Mouse (Mus musculus) brown adipose tissue, adult 24 weeks (tissue): ENCODE results near the gene Fam169a. TPM values are rescaled to one million over a fixed set of nuclear protein-coding genes. Genes with fewer than 3 reads are reported as not detected.
A peak's percentile ranks its signal among the peaks of the same experiment; 100 is the strongest.
"Not testable (repeated sequence)": the region's sequence is repeated elsewhere in the genome, so short reads cannot be mapped to it uniquely, and the experiment has no call there.

Experiments
- H3K27ac ChIP-seq: fragments of 200-500 bp; replicated peaks from 2 replicates; pipeline ENCODE4 v1.5.1; 2012; ENCODE audit warnings: low read depth, mild to moderate bottlenecking, low read length
- H3K4me1 ChIP-seq: fragments of 200-500 bp; 2 replicates; pipeline ENCODE4 v1.6.1; 2012; ENCODE audit warnings: low read length, mixed read lengths; ENCODE audit not compliant: control insufficient read depth, insufficient read depth, insufficient read length
- H3K4me3 ChIP-seq: fragments of 200-500 bp; 2 replicates; pipeline ENCODE4 v1.5.1; 2012; ENCODE audit warnings: low read depth, mild to moderate bottlenecking, low read length, moderate library complexity; ENCODE audit not compliant: insufficient read depth
- polyA plus RNA-seq: library from polyadenylated mRNA; stranded (reverse); fragments of >200 nt; gene quantifications from 2 replicates; pipeline ENCODE4 v1.2.4, GENCODE M21; 2012; ENCODE audit not compliant: missing spikeins, insufficient read depth, insufficient read length

Gene Fam169a
- polyA plus RNA-seq, 1 experiment: not detected

GRCm38 (mm10) chr13:97104996-97105395, 37.9 kb downstream of the Fam169a start:
- Histone ChIP-seq H3K4me1 (no peaks in the 10 kb centered on the region), H3K4me3 (no peak overlapping the region), H3K27ac (no peak overlapping the region)

- H3K4me3 ChIP-seq, H3K4me1 ChIP-seq, H3K27ac ChIP-seq: not testable (repeated sequence)
Measured at GRCm38 (mm10) chr13:97107721-97108120, 40.6 kb downstream of the Fam169a start.

- H3K27ac ChIP-seq: no peak overlapping the region
Measured at GRCm38 (mm10) chr13:97109046-97109445, 42.0 kb downstream of the Fam169a start.

GRCm38 (mm10) chr13:97121341-97121740, 54.3 kb downstream of the Fam169a start:
- no peak overlapping the region for H3K4me3 ChIP-seq
- no peaks in the 10 kb centered on the region for H3K4me1 ChIP-seq
- H3K27ac ChIP-seq: no peak overlapping the region

More at GRCm38 (mm10) chr13:97109046-97109445, 42.0 kb downstream of the Fam169a start:
- Histone ChIP-seq H3K4me1 (no peaks in the 10 kb centered on the region), H3K4me3 (no peak overlapping the region)

GRCm38 (mm10) chr13:97129654-97130053, 62.6 kb downstream of the Fam169a start:
- H3K4me3 ChIP-seq, H3K4me1 ChIP-seq, H3K27ac ChIP-seq: not testable (repeated sequence)

- not testable (repeated sequence) for H3K4me1 ChIP-seq, H3K27ac ChIP-seq, H3K4me3 ChIP-seq
Measured at GRCm38 (mm10) chr13:97130413-97130812, 63.3 kb downstream of the Fam169a start.

- peaks cover 5% of the 10 kb centered on the region for H3K4me1 ChIP-seq
- peak within 1 kb of the TSS; percentile 96 for H3K4me3 ChIP-seq
Measured at GRCm38 (mm10) chr13:97137466-97138400, 70.6 kb downstream of the Fam169a start, which contains the start of the genes Gfm2 and Nsa2. Gene Gfm2, plus strand, starts transcription at chr13:97137937. Gene Nsa2, minus strand, starts transcription at chr13:97137937.

GRCm38 (mm10) chr13:97138404-97138931, 71.4 kb downstream of the Fam169a start:
- not testable (repeated sequence) for H3K4me1 ChIP-seq
- H3K27ac ChIP-seq: peak overlapping the region; percentile 96
- peak overlapping the region; percentile 96 for H3K4me3 ChIP-seq

More at GRCm38 (mm10) chr13:97137466-97138400, 70.6 kb downstream of the Fam169a start, which contains the start of the genes Gfm2 and Nsa2:
- peak within 1 kb of the TSS; percentile 96 for H3K27ac ChIP-seq

GRCm38 (mm10) chr13:97142321-97142720, 75.2 kb downstream of the Fam169a start:
- no peak overlapping the region for H3K4me3 ChIP-seq
- peaks cover 5% of the 10 kb centered on the region for H3K4me1 ChIP-seq
- H3K27ac ChIP-seq: no peak overlapping the region

- Histone ChIP-seq H3K4me1 (no peaks in the 10 kb centered on the region), H3K27ac (no peak overlapping the region), H3K4me3 (no peak overlapping the region)
Measured at GRCm38 (mm10) chr13:97145834-97146233, 78.7 kb downstream of the Fam169a start.

- H3K4me3 ChIP-seq: no peak overlapping the region
- H3K4me1 ChIP-seq: no peaks in the 10 kb centered on the region
- H3K27ac ChIP-seq: no peak overlapping the region
Measured at GRCm38 (mm10) chr13:97175520-97176264, 108.6 kb downstream of the Fam169a start.

- H3K4me1 ChIP-seq: no peaks in the 10 kb centered on the region
- no peak overlapping the region for H3K4me3 ChIP-seq
- H3K27ac ChIP-seq: no peak overlapping the region
Measured at GRCm38 (mm10) chr13:97176731-97177130, 109.6 kb downstream of the Fam169a start.

GRCm38 (mm10) chr13:97178943-97179342, 111.9 kb downstream of the Fam169a start:
- no peak overlapping the region for H3K27ac ChIP-seq
- no peak overlapping the region for H3K4me3 ChIP-seq
- no peaks in the 10 kb centered on the region for H3K4me1 ChIP-seq

GRCm38 (mm10) chr13:97180113-97180828, 113.2 kb downstream of the Fam169a start:
- no peak overlapping the region for H3K27ac ChIP-seq
- no peak overlapping the region for H3K4me3 ChIP-seq
- no peaks in the 10 kb centered on the region for H3K4me1 ChIP-seq
